Mouse (Mus musculus) hindbrain, embryonic 12.5 days (tissue): Measurements from ENCODE around the gene 1110025L11Rik. TPM values are rescaled to one million over a fixed set of nuclear protein-coding genes. Genes with fewer than 3 reads are reported as not detected.
"Not testable (repeated sequence)": the region's sequence is repeated elsewhere in the genome, so short reads cannot be mapped to it uniquely, and the experiment has no call there.

Source experiments
- ATAC-seq: fragments of 200-750 bp; cut with Nextera tagmentation; 2 replicates; pipeline ENCODE4 v1.8.0; 2017; ENCODE audit warnings: moderate TSS enrichment; ENCODE audit not compliant: low FRiP score
- H3K27ac ChIP-seq: fragments of 300-500 bp; sonication (generic); 2 replicates; pipeline ENCODE4 v1.5.1; 2016; ENCODE audit warnings: mild to moderate bottlenecking
- H3K27me3 ChIP-seq: fragments of 300-500 bp; sonication (generic); 2 replicates; pipeline ENCODE4 v1.6.1; 2016; ENCODE audit warnings: mild to moderate bottlenecking
- H3K36me3 ChIP-seq: fragments of 300-500 bp; sonication (generic); 2 replicates; pipeline ENCODE4 v1.6.1; 2016; ENCODE audit warnings: mild to moderate bottlenecking
- H3K4me1 ChIP-seq: fragments of 300-500 bp; sonication (generic); 2 replicates; pipeline ENCODE4 v1.6.1; 2016
- H3K4me2 ChIP-seq: fragments of 300-500 bp; sonication (generic); replicated peaks from 2 replicates; pipeline ENCODE4 v1.6.1; 2016; ENCODE audit warnings: mild to moderate bottlenecking
- H3K4me3 ChIP-seq: fragments of 300-500 bp; sonication (generic); 2 replicates; pipeline ENCODE4 v1.5.1; 2016; ENCODE audit warnings: mild to moderate bottlenecking
- H3K9ac ChIP-seq: fragments of 300-500 bp; sonication (generic); 2 replicates; pipeline ENCODE4 v1.6.1; 2016; ENCODE audit warnings: mild to moderate bottlenecking, moderate library complexity
- H3K9me3 ChIP-seq: fragments of 300-500 bp; sonication (generic); replicated peaks from 2 replicates; pipeline ENCODE4 v1.6.1; 2016; ENCODE audit warnings: mild to moderate bottlenecking
- WGBS: fragments of 180-500 bp; shearing (Covaris S2); methylation state at CpG from one replicate; pipeline ENCODE4 v1.1.7; 2016; 5-methylcytosine and 5-hydroxymethylcytosine counted together
- polyA plus RNA-seq: library from polyadenylated mRNA; unstranded; fragments of >200 nt; fragmentation: Nextera tagmentation; extraction: Ambion mirVana; gene quantifications from 2 replicates; pipeline ENCODE4 v1.2.1, GENCODE M21; 2016

The 1110025L11Rik gene
- polyA plus RNA-seq: not detected in 2 replicates

- H3K27me3 ChIP-seq, H3K4me2 ChIP-seq, H3K9me3 ChIP-seq, H3K36me3 ChIP-seq, H3K9ac ChIP-seq, H3K4me1 ChIP-seq, H3K27ac ChIP-seq, ATAC-seq, H3K4me3 ChIP-seq: not testable (repeated sequence)
- no CpG with 5 or more reads among the region's 2 CpGs for WGBS
These were observed at the start of gene 1110025L11Rik for GRCm38 (mm10) chr16:89063902-89064301. Gene 1110025L11Rik, minus strand, starts transcription at chr16:89064002.

DNA sequence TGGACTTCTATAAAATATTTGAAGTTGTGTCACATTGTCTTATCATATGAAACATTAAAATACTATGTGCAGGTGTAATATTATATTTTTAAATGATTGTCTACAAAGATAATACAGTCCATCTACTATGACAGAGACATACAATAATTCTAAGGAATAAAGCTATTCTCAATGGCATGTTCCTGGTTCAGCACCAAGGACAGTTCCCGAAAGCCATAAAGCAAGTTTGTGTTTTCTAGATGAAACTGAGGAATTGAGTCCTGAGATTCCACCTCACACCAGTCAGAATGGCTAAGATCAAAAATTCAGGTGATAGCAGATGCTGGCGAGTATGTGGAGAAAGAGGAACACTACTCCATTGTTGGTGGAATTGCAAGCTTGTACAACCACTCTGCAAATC, 7.2 kb upstream of the 1110025L11Rik start:
- not testable (repeated sequence) for H3K27me3 ChIP-seq, ATAC-seq, H3K27ac ChIP-seq, H3K4me3 ChIP-seq, H3K9me3 ChIP-seq, H3K9ac ChIP-seq, H3K36me3 ChIP-seq, H3K4me2 ChIP-seq, H3K4me1 ChIP-seq
- 82% methylated on average over 2 of the region's 2 CpGs for WGBS

DNA sequence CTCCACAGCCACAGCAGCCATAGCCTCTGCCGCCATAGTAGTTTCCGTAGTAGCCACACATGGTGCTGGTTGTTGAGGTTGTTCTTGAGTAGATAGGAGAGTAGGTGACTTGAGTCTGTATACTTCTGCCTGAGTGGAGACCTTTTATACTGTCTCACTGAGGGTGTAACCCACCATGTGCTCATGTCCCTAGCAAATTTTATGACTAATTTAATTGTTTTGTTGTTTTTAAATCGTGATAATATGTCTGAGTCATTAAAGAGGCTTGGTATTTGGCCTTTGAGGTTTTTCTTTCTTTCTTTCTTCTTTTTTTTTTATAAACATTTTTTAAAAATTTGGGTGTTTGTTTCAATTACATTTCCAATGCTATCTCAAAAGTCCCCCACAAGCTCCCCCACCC, 16.0 kb downstream of the 1110025L11Rik start, which contains the start of gene Krtap6-5:
Gene Krtap6-5, minus strand, starts transcription at position 101 of the 400 bp plus-strand sequence.
- 97% methylated on average over 3 of the region's 3 CpGs for WGBS
- Histone ChIP-seq H3K9ac (no peak within 1 kb of the TSS), H3K4me3 (no peak within 1 kb of the TSS), H3K27ac (no peak within 1 kb of the TSS), H3K4me1 (no peaks in the 10 kb centered on the region), H3K9me3 (no peaks in the 10 kb centered on the region), H3K4me2 (no peak within 1 kb of the TSS), H3K36me3 (no peaks in the 10 kb centered on the region), H3K27me3 (no peaks in the 10 kb centered on the region)
- no peak for ATAC-seq

DNA sequence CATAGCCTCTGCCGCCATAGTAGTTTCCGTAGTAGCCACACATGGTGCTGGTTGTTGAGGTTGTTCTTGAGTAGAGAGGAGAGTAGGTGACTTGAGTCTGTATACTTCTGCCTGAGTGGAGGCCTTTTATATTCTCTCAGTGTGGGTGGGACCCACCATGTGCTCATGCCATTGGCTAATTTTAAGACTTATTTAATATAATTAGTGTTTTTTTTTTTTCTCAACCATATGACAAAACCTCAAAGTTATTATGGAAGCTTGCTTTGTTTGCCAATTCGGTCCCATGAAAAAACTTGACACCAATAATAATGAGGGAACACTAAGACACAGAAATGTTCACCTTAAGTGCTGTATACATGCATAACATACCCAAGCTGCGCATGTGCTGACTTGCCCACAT, 22.4 kb downstream of the 1110025L11Rik start, which contains the start of gene Gm10228:
Gene Gm10228, minus strand, starts transcription at position 101 of the 400 bp plus-strand sequence.
- 86% methylated on average over 2 of the region's 4 CpGs for WGBS
- H3K4me2 ChIP-seq, H3K9ac ChIP-seq, H3K4me3 ChIP-seq, ATAC-seq, H3K9me3 ChIP-seq, H3K36me3 ChIP-seq, H3K27ac ChIP-seq, H3K27me3 ChIP-seq, H3K4me1 ChIP-seq: not testable (repeated sequence)

DNA sequence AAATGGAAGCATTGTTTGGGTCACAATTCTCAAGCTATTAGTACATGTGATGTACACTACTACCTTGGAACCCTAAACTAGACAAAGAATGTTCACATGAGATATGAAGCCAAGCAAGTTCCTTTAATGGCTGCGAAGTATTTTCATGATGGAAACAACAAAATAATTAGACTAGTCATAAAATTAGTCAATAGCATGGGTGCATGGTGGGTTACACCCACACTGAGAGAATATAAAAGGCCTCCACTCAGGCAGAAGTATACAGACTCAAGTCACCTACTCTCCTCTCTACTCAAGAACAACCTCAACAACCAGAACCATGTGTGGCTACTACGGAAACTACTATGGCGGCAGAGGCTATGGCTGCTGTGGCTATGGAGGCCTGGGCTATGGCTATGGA, 32.4 kb downstream of the 1110025L11Rik start, which contains the start of gene Krtap6-1:
Gene Krtap6-1, plus strand, starts transcription at position 301 of the 400 bp plus-strand sequence.
- not testable (repeated sequence) for H3K4me3 ChIP-seq, H3K27me3 ChIP-seq, H3K9ac ChIP-seq, H3K36me3 ChIP-seq, H3K9me3 ChIP-seq, H3K4me1 ChIP-seq, H3K4me2 ChIP-seq, ATAC-seq, H3K27ac ChIP-seq
- WGBS: 88% methylated on average over 3 of the region's 3 CpGs

GRCm38 (mm10) chr16:89014984-89015383, 48.8 kb downstream of the 1110025L11Rik start, which contains the start of gene Gm10229:
Gene Gm10229, plus strand, starts transcription at chr16:89015284.
- ATAC-seq: not testable (repeated sequence)

GRCm38 (mm10) chr16:89013973-89014372, 49.8 kb downstream of the 1110025L11Rik start:
- no peak for ATAC-seq
- H3K36me3 ChIP-seq: no peaks in the 10 kb centered on the region
- WGBS: 95% methylated on average over 3 of the region's 3 CpGs

More at GRCm38 (mm10) chr16:89014984-89015383, 48.8 kb downstream of the 1110025L11Rik start, which contains the start of gene Gm10229:
- H3K4me1 ChIP-seq, H3K27me3 ChIP-seq, H3K9ac ChIP-seq, H3K36me3 ChIP-seq, H3K9me3 ChIP-seq, H3K4me3 ChIP-seq, H3K27ac ChIP-seq, H3K4me2 ChIP-seq: not testable (repeated sequence)
- WGBS: 98% methylated on average over 3 of the region's 3 CpGs

More at GRCm38 (mm10) chr16:89013973-89014372, 49.8 kb downstream of the 1110025L11Rik start:
- Histone ChIP-seq H3K27ac (no peak overlapping the region), H3K4me3 (no peak overlapping the region), H3K4me2 (no peak overlapping the region), H3K4me1 (no peaks in the 10 kb centered on the region), H3K9me3 (no peaks in the 10 kb centered on the region), H3K27me3 (no peaks in the 10 kb centered on the region), H3K9ac (no peak overlapping the region)

Other genes starting within 250 kb of the 1110025L11Rik start
- gene Krtap15, start 243.8 kb downstream of the 1110025L11Rik start, polyA plus RNA-seq: not detected in 2 replicates
- not detected in 2 replicates for gene Krtap14, start 237.9 kb downstream of the 1110025L11Rik start, polyA plus RNA-seq
- not detected in 2 replicates for gene Krtap19-1, start 194.6 kb downstream of the 1110025L11Rik start, polyA plus RNA-seq
- gene Krtap19-2, start 189.7 kb downstream of the 1110025L11Rik start, polyA plus RNA-seq: not detected in 2 replicates
- not detected in 2 replicates for gene Krtap19-3, start 186.0 kb downstream of the 1110025L11Rik start, polyA plus RNA-seq
- not detected in 2 replicates for gene Krtap19-4, start 178.9 kb downstream of the 1110025L11Rik start, polyA plus RNA-seq
- not detected in 2 replicates for gene Krtap19-5, start 167.5 kb downstream of the 1110025L11Rik start, polyA plus RNA-seq
- not detected in 2 replicates for gene Krtap19-9b, start 131.7 kb downstream of the 1110025L11Rik start, polyA plus RNA-seq
- not detected in 2 replicates for gene Krtap16-3, start 101.1 kb downstream of the 1110025L11Rik start, polyA plus RNA-seq
- not detected in 2 replicates for gene Krtap22-2, start 53.2 kb downstream of the 1110025L11Rik start, polyA plus RNA-seq
- gene Gm10229, start 48.7 kb downstream of the 1110025L11Rik start, polyA plus RNA-seq: not detected in 2 replicates
- gene Krtap6-1, start 32.3 kb downstream of the 1110025L11Rik start, polyA plus RNA-seq: not detected in 2 replicates
- not detected in 2 replicates for gene Gm10228, start 22.5 kb downstream of the 1110025L11Rik start, polyA plus RNA-seq
- not detected in 2 replicates for gene Krtap6-5, start 16.1 kb downstream of the 1110025L11Rik start, polyA plus RNA-seq
- gene Krtap6-3, start 20.0 kb upstream of the 1110025L11Rik start, polyA plus RNA-seq: not detected in 2 replicates
- gene Gm6358, start 76.8 kb upstream of the 1110025L11Rik start, polyA plus RNA-seq: not detected in 2 replicates
- not detected in 2 replicates for gene Gm10061, start 87.1 kb upstream of the 1110025L11Rik start, polyA plus RNA-seq
- not detected in 2 replicates for gene Gm9789, start 94.0 kb upstream of the 1110025L11Rik start, polyA plus RNA-seq
- gene Gm7735, start 105.5 kb upstream of the 1110025L11Rik start, polyA plus RNA-seq: not detected in 2 replicates
- gene 1110057P08Rik, start 110.7 kb upstream of the 1110025L11Rik start, polyA plus RNA-seq: not detected in 2 replicates
- not detected in 2 replicates for gene Krtap20-2, start 141.9 kb upstream of the 1110025L11Rik start, polyA plus RNA-seq